Mouse (Mus musculus): ENCODE data around the gene Nkd1. TPM values are rescaled to one million over a fixed set of nuclear protein-coding genes. Genes with fewer than 3 reads are reported as not detected.

Gene Nkd1
- polyA plus RNA-seq, 1 experiment from 2014 or later, result 90.6 TPM

- Histone ChIP-seq H3K36me3 (peaks cover 24% of the 10 kb centered on the region), H3K27me3 (no peaks in the 10 kb centered on the region), H3K9ac (replicated peaks) (no peak overlapping the region), H3K4me2 (replicated peaks) (no peak overlapping the region), H3K27ac (replicated peaks) (no peak overlapping the region), H3K4me3 (no peak overlapping the region), H3K4me1 (peaks cover 35% of the 10 kb centered on the region), H3K9me3 (no peaks in the 10 kb centered on the region)
- ATAC-seq (ENCODE audit: low FRiP score, low read depth), result no peak
- WGBS, result 34% methylated on average over 7 of the region's 7 CpGs
Observed at GRCm38 (mm10) chr8:88579246-88579645, 58.1 kb downstream of the Nkd1 start.

GRCm38 (mm10) chr8:88579668-88580330, 58.6 kb downstream of the Nkd1 start:
- H3K9me3 ChIP-seq, result no peaks in the 10 kb centered on the region
- no peak overlapping the region for H3K9ac ChIP-seq (replicated peaks)
- ATAC-seq (ENCODE audit: low FRiP score, low read depth), result no peak
- H3K36me3 ChIP-seq, result peaks cover 18% of the 10 kb centered on the region
- no peak overlapping the region for H3K4me2 ChIP-seq (replicated peaks)
- 82% methylated on average over 18 of the region's 18 CpGs for WGBS
- no peak overlapping the region for H3K4me3 ChIP-seq
- no peaks in the 10 kb centered on the region for H3K27me3 ChIP-seq
- H3K27ac ChIP-seq (replicated peaks), result 0 out of 2 replicates have a peak overlapping the region, but pooled peaks have one; percentile 7
- H3K4me1 ChIP-seq, result peaks cover 31% of the 10 kb centered on the region

GRCm38 (mm10) chr8:88580785-88581184, 59.6 kb downstream of the Nkd1 start:
- no peaks in the 10 kb centered on the region for H3K27me3 ChIP-seq
- peaks cover 25% of the 10 kb centered on the region for H3K4me1 ChIP-seq
- H3K36me3 ChIP-seq, result peaks cover 14% of the 10 kb centered on the region
- H3K9ac ChIP-seq (replicated peaks), result no peak overlapping the region
- no peak overlapping the region for H3K27ac ChIP-seq (replicated peaks)
- no peaks in the 10 kb centered on the region for H3K9me3 ChIP-seq
- H3K4me3 ChIP-seq, result no peak overlapping the region
- no peak for ATAC-seq (ENCODE audit: low FRiP score, low read depth)
- no peak overlapping the region for H3K4me2 ChIP-seq (replicated peaks)
- 83% methylated on average over 7 of the region's 7 CpGs for WGBS

GRCm38 (mm10) chr8:88583863-88584262, 62.7 kb downstream of the Nkd1 start:
- Histone ChIP-seq H3K4me1 (peaks cover 7% of the 10 kb centered on the region), H3K9me3 (no peaks in the 10 kb centered on the region), H3K27ac (replicated peaks) (no peak overlapping the region), H3K27me3 (no peaks in the 10 kb centered on the region), H3K9ac (replicated peaks) (no peak overlapping the region), H3K4me3 (no peak overlapping the region), H3K36me3 (peaks cover 36% of the 10 kb centered on the region), H3K4me2 (replicated peaks) (no peak overlapping the region)
- no peak for ATAC-seq (ENCODE audit: low FRiP score, low read depth)
- WGBS, result 91% methylated on average over 3 of the region's 3 CpGs

- peaks cover 61% of the 10 kb centered on the region for H3K36me3 ChIP-seq
Observed at GRCm38 (mm10) chr8:88588205-88588889, 67.2 kb downstream of the Nkd1 start.

GRCm38 (mm10) chr8:88590226-88590625, 69.1 kb downstream of the Nkd1 start:
- no peaks in the 10 kb centered on the region for H3K27me3 ChIP-seq
- no peak for ATAC-seq (ENCODE audit: low FRiP score, low read depth)
- no peaks in the 10 kb centered on the region for H3K9me3 ChIP-seq
- 90% methylated on average over 6 of the region's 6 CpGs for WGBS
- peaks cover 61% of the 10 kb centered on the region for H3K36me3 ChIP-seq
- no peak overlapping the region for H3K27ac ChIP-seq (replicated peaks)
- H3K9ac ChIP-seq (replicated peaks), result no peak overlapping the region
- H3K4me3 ChIP-seq, result no peak overlapping the region
- no peak overlapping the region for H3K4me2 ChIP-seq (replicated peaks)
- no peaks in the 10 kb centered on the region; the same call in 1 of the 2 replicates for H3K4me1 ChIP-seq

More at GRCm38 (mm10) chr8:88588205-88588889, 67.2 kb downstream of the Nkd1 start:
- Histone ChIP-seq H3K4me2 (replicated peaks) (no peak overlapping the region), H3K4me3 (no peak overlapping the region), H3K9me3 (no peaks in the 10 kb centered on the region), H3K9ac (replicated peaks) (no peak overlapping the region), H3K27me3 (no peaks in the 10 kb centered on the region), H3K4me1 (no peaks in the 10 kb centered on the region), H3K27ac (replicated peaks) (no peak overlapping the region)
- ATAC-seq (ENCODE audit: low FRiP score, low read depth), result no peak
- 90% methylated on average over 8 of the region's 8 CpGs for WGBS

- ATAC-seq (ENCODE audit: low FRiP score, low read depth), result no peak
- H3K4me3 ChIP-seq, result no peak overlapping the region
- peaks cover 3% of the 10 kb centered on the region; the same call in 1 of the 2 replicates for H3K4me1 ChIP-seq
- peaks cover 35% of the 10 kb centered on the region for H3K36me3 ChIP-seq
- no peak overlapping the region for H3K4me2 ChIP-seq (replicated peaks)
- no peak overlapping the region for H3K27ac ChIP-seq (replicated peaks)
- H3K9me3 ChIP-seq, result no peaks in the 10 kb centered on the region
- WGBS, result 85% methylated on average over 1 of the region's 1 CpGs
- H3K27me3 ChIP-seq, result no peaks in the 10 kb centered on the region
- H3K9ac ChIP-seq (replicated peaks), result no peak overlapping the region
Observed at GRCm38 (mm10) chr8:88593947-88594346, 72.8 kb downstream of the Nkd1 start.

- Histone ChIP-seq H3K36me3 (peaks cover 20% of the 10 kb centered on the region), H3K4me3 (no peak overlapping the region), H3K27ac (replicated peaks) (no peak overlapping the region; the same call in 1 of the 2 replicates), H3K27me3 (no peaks in the 10 kb centered on the region), H3K4me2 (replicated peaks) (no peak overlapping the region), H3K9me3 (no peaks in the 10 kb centered on the region), H3K4me1 (peaks cover 3% of the 10 kb centered on the region; the same call in 1 of the 2 replicates), H3K9ac (replicated peaks) (no peak overlapping the region)
- ATAC-seq (ENCODE audit: low FRiP score, low read depth), result no peak
- 84% methylated on average over 12 of the region's 12 CpGs for WGBS
Observed at GRCm38 (mm10) chr8:88596042-88596441, 74.9 kb downstream of the Nkd1 start.

GRCm38 (mm10) chr8:88598578-88598977, 77.4 kb downstream of the Nkd1 start:
- Histone ChIP-seq H3K27ac (replicated peaks) (no peak overlapping the region), H3K4me1 (peaks cover 10% of the 10 kb centered on the region), H3K36me3 (no peaks in the 10 kb centered on the region), H3K4me2 (replicated peaks) (no peak overlapping the region), H3K4me3 (no peak overlapping the region), H3K9ac (replicated peaks) (no peak overlapping the region), H3K27me3 (no peaks in the 10 kb centered on the region), H3K9me3 (0 out of 2 replicates have a peak, but pooled peaks cover 6% of the 10 kb centered on the region)
- WGBS, result 70% methylated on average over 5 of the region's 5 CpGs
- ATAC-seq (ENCODE audit: low FRiP score, low read depth), result no peak

GRCm38 (mm10) chr8:88599491-88599890, 78.3 kb downstream of the Nkd1 start:
- Histone ChIP-seq H3K4me3 (no peak overlapping the region), H3K27me3 (no peaks in the 10 kb centered on the region), H3K9ac (replicated peaks) (no peak overlapping the region), H3K9me3 (0 out of 2 replicates have a peak, but pooled peaks cover 6% of the 10 kb centered on the region), H3K27ac (replicated peaks) (no peak overlapping the region), H3K36me3 (no peaks in the 10 kb centered on the region), H3K4me1 (peaks cover 18% of the 10 kb centered on the region), H3K4me2 (replicated peaks) (no peak overlapping the region)
- WGBS, result 91% methylated on average over 7 of the region's 7 CpGs
- no peak for ATAC-seq (ENCODE audit: low FRiP score, low read depth)

- 4% methylated on average over 10 of the region's 10 CpGs for WGBS
- peak; percentile 24; the same call in 1 of the 2 replicates for ATAC-seq (ENCODE audit: low FRiP score, low read depth)
Observed at GRCm38 (mm10) chr8:88603446-88603989, 82.4 kb downstream of the Nkd1 start.

More at GRCm38 (mm10) chr8:88603446-88603989, 82.4 kb downstream of the Nkd1 start:
- H3K9me3 ChIP-seq, result 0 out of 2 replicates have a peak, but pooled peaks cover 6% of the 10 kb centered on the region
- H3K4me2 ChIP-seq (replicated peaks), result peak overlapping the region; percentile 55
- H3K27ac ChIP-seq (replicated peaks), result peak overlapping the region; percentile 55
- H3K27me3 ChIP-seq, result no peaks in the 10 kb centered on the region
- peak overlapping the region; percentile 11; the same call in 1 of the 2 replicates for H3K9ac ChIP-seq (replicated peaks)
- peaks cover 29% of the 10 kb centered on the region for H3K4me1 ChIP-seq
- peak overlapping the region; percentile 33 for H3K4me3 ChIP-seq
- H3K36me3 ChIP-seq, result no peaks in the 10 kb centered on the region
